Mouse (Mus musculus) kidney, adult 2 months (tissue): ENCODE results near the gene Sphk1.
"Not testable (repeated sequence)": the region's sequence is repeated elsewhere in the genome, so short reads cannot be mapped to it uniquely, and the experiment has no call there.

ENCODE experiments used
- CTCF ChIP-seq: fragments of 200-500 bp; conservative IDR thresholded peaks from 2 replicates; pipeline ENCODE4 v1.5.1; 2011; ENCODE audit warnings: low read depth, mild to moderate bottlenecking, control low read depth, low read length, moderate library complexity, mixed read lengths; ENCODE audit not compliant: insufficient read depth, insufficient read length
- POLR2A ChIP-seq: fragments of 200-500 bp; IDR thresholded peaks from one replicate; pipeline ENCODE4 v1.6.1; 2011; ENCODE audit warnings: low read depth, low read length, control low read depth

- not testable (repeated sequence) for TF ChIP-seq CTCF, POLR2A
Measured at GRCm38 (mm10) chr11:116492507-116492906, 38.2 kb upstream of the Sphk1 start.
